Mouse (Mus musculus) lung, postnatal 0 days (tissue): ENCODE measurements around the gene Acer1.

ENCODE experiments used
- CTCF ChIP-seq: IDR thresholded peaks from 2 replicates; pipeline ENCODE4 v1.5.1; 2016; ENCODE audit warnings: antibody characterized with exemption, mild to moderate bottlenecking
- EP300 ChIP-seq: IDR thresholded peaks from 2 replicates; pipeline ENCODE4 v1.6.1; 2016; ENCODE audit warnings: antibody characterized with exemption, mild to moderate bottlenecking, control low read depth

GRCm38 (mm10) chr17:56929101-56929500, 52.8 kb downstream of the Acer1 start:
- TF ChIP-seq CTCF (no peak), EP300 (no peak)
